Mouse (Mus musculus) forebrain, embryonic 16.5 days (tissue): ENCODE data around the gene Ogg1. TPM values are rescaled to one million over a fixed set of nuclear protein-coding genes. Genes with fewer than 3 reads are reported as not detected.

Experiments used
- ATAC-seq: fragments of 200-750 bp; cut with Nextera tagmentation; 2 replicates; pipeline ENCODE4 v1.8.0; 2017; ENCODE audit warnings: mild to moderate bottlenecking, moderate library complexity
- H3K27ac ChIP-seq: fragments of 300-500 bp; sonication (generic); 2 replicates; pipeline ENCODE4 v1.5.1; 2014; ENCODE audit warnings: low read length, control low read depth
- H3K27me3 ChIP-seq: fragments of 300-500 bp; sonication (generic); replicated peaks from 2 replicates; pipeline ENCODE4 v1.6.1; 2014; ENCODE audit warnings: low read length; ENCODE audit not compliant: control insufficient read depth, insufficient read depth
- H3K36me3 ChIP-seq: fragments of 300-500 bp; sonication (generic); 2 replicates; pipeline ENCODE4 v1.6.1; 2014; ENCODE audit not compliant: control insufficient read depth, insufficient read depth
- H3K4me1 ChIP-seq: fragments of 300-500 bp; sonication (generic); replicated peaks from 2 replicates; pipeline ENCODE4 v1.6.1; 2014; ENCODE audit warnings: low read length; ENCODE audit not compliant: control insufficient read depth, insufficient read depth
- H3K4me2 ChIP-seq: fragments of 300-500 bp; sonication (generic); 2 replicates; pipeline ENCODE4 v1.6.1; 2014; ENCODE audit warnings: mild to moderate bottlenecking, low read length, control low read depth
- H3K4me3 ChIP-seq: fragments of 300-500 bp; sonication (generic); replicated peaks from 2 replicates; pipeline ENCODE4 v1.5.1; 2014; ENCODE audit warnings: mild to moderate bottlenecking, low read length, control low read depth
- H3K9ac ChIP-seq: fragments of 300-500 bp; sonication (generic); replicated peaks from 2 replicates; pipeline ENCODE4 v1.6.1; 2014; ENCODE audit warnings: low read depth, low read length, control low read depth
- H3K9me3 ChIP-seq: fragments of 300-500 bp; sonication (generic); 2 replicates; pipeline ENCODE4 v1.6.1; 2016; ENCODE audit warnings: low read length; ENCODE audit not compliant: control insufficient read depth
- WGBS: fragments of 180-500 bp; shearing (Covaris S2); extraction: QIAGEN DNeasy Blood & Tissue Kit; methylation state at CpG from one replicate; pipeline ENCODE4 v1.1.7; 2014; 5-methylcytosine and 5-hydroxymethylcytosine counted together
- polyA plus RNA-seq: library from polyadenylated mRNA; unstranded; fragments of >200 nt; fragmentation: Nextera tagmentation; extraction: Ambion mirVana; gene quantifications from 2 replicates; pipeline ENCODE4 v1.2.1, GENCODE M21; 2015

The Ogg1 gene
- polyA plus RNA-seq, 1 experiment from 2014 or later = 11.9 TPM

DNA sequence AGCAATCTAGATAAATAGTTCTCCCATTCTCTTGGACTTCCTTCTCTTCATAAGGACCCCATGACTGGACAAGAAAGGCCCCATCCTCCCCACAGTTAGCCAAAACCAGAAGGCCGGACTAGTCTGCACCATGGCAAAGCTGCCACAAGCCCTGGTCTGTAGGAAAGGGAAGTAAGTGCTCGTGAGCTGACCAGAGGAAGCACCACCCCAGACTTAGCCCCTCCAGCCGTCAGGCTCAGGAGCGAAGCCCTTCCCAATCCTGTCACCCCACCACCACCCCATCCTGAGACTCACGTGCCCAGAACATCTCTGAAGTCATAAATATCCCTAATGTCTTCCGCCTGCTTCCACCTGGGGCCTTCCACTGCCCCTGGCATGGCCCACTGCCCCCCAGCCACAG is 14.8 kb downstream of the Ogg1 start:
- no peaks in the 10 kb centered on the region for H3K36me3 ChIP-seq
- peaks cover 16% of the 10 kb centered on the region for H3K4me1 ChIP-seq
- H3K9ac ChIP-seq = 0 out of 2 replicates have a peak overlapping the region, but pooled peaks have one; percentile 6
- H3K4me3 ChIP-seq = no peak overlapping the region; the same call in 1 of the 2 replicates
- 90% methylated on average over 6 of the region's 6 CpGs for WGBS
- H3K4me2 ChIP-seq = peak overlapping the region; percentile 29
- no peak for ATAC-seq
- H3K27ac ChIP-seq = no peak overlapping the region
- H3K9me3 ChIP-seq = no peaks in the 10 kb centered on the region
- no peaks in the 10 kb centered on the region for H3K27me3 ChIP-seq

GRCm38 (mm10) chr6:113342297-113342696 is 15.5 kb downstream of the Ogg1 start:
- WGBS = 60% methylated on average over 3 of the region's 7 CpGs
- peak overlapping the region; percentile 18 for H3K4me3 ChIP-seq
- peak overlapping the region; percentile 7; the same call in 1 of the 2 replicates for H3K27ac ChIP-seq
- H3K9ac ChIP-seq = no peak overlapping the region
- ATAC-seq = no peak
- H3K27me3 ChIP-seq = no peaks in the 10 kb centered on the region
- H3K4me2 ChIP-seq = peak overlapping the region; percentile 84
- peaks cover 16% of the 10 kb centered on the region for H3K4me1 ChIP-seq
- no peaks in the 10 kb centered on the region for H3K36me3 ChIP-seq
- no peaks in the 10 kb centered on the region for H3K9me3 ChIP-seq

DNA sequence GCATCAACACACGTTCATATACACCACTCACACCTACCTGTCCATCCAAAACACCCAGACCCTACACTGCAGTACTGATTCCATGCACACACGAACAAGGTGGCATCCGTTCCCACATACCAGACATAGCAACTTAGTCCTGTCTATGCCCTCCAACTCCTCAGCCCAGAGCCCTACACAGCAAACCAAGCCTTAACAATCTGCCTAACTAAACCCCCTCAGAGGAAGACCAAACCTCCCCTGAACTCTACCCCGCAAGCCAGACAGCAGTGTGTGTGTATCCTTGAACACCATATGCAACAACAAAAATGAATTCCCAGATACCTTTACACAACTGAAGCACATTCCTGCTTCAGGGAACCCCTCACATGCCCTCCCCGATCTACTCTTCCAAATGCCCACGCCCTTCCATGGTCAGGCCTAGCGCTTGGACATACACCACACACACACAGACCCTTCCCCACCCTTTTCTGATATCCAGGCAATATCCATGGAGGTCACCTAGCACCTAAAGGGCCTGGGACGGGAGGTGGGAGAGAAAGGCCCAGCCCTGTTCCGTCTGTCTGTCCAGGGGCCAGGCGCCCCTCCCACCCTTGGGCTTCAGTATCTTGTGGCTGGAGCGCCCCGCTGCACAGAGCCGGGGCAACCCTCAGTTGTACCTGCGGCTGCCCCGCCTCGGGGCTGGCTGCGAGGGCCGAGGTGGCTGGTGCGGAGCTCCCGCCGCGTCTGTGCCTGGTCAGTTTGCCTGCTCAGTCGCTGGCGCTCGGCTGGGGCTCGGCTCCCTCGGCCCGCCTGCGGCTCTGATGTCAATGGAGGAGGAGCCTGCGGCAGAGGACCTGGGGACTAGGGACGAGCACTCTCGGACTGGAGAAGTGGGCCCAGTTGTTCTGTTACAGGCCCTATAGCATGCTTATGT is 16.7 kb downstream of the Ogg1 start, which contains the start of gene Camk1:
Camk1 (minus strand) TSS at position 808 of the 916 bp plus-strand sequence.
- H3K27me3 ChIP-seq = no peaks in the 10 kb centered on the region
- peak within 1 kb of the TSS; percentile 61 for H3K4me3 ChIP-seq
- H3K9me3 ChIP-seq = no peaks in the 10 kb centered on the region
- no peak within 1 kb of the TSS for H3K27ac ChIP-seq
- peak within 1 kb of the TSS; percentile 84 for H3K9ac ChIP-seq
- WGBS = 21% methylated on average over 23 of the region's 32 CpGs
- peak within 1 kb of the TSS; percentile 84 for H3K4me2 ChIP-seq
- H3K4me1 ChIP-seq = peaks cover 16% of the 10 kb centered on the region
- H3K36me3 ChIP-seq = no peaks in the 10 kb centered on the region
- ATAC-seq = peak; percentile 85

DNA sequence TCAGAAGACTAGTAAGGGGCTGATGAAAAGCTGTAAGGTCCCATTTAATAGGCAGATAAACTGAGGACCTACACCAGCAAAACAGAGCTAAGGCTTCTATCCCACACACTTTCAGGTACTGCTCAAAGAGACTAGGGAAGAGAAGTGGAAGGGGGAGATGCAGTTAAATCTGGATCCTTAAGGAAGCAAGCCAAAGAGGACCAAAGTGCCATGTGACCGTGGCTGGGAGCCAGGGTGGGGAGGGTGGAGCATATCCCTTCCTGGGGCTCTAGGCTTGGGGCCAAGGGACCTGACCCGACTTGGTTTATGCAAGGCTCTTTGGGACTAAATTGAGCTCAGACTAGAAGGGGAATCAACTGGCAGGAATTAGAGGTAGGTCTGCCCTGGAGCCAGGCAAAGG is 17.5 kb downstream of the Ogg1 start:
- no peak overlapping the region for H3K9ac ChIP-seq
- no peak overlapping the region for H3K27ac ChIP-seq
- H3K4me2 ChIP-seq = peak overlapping the region; percentile 84
- H3K4me3 ChIP-seq = no peak overlapping the region
- H3K27me3 ChIP-seq = no peaks in the 10 kb centered on the region
- H3K4me1 ChIP-seq = peaks cover 16% of the 10 kb centered on the region
- H3K9me3 ChIP-seq = no peaks in the 10 kb centered on the region
- WGBS = 35% methylated on average over 2 of the region's 2 CpGs
- ATAC-seq = no peak
- no peaks in the 10 kb centered on the region for H3K36me3 ChIP-seq

- Histone ChIP-seq H3K27me3 (no peaks in the 10 kb centered on the region), H3K9ac (no peak overlapping the region), H3K4me2 (no peak overlapping the region), H3K4me3 (no peak overlapping the region), H3K9me3 (no peaks in the 10 kb centered on the region), H3K36me3 (no peaks in the 10 kb centered on the region), H3K27ac (no peak overlapping the region), H3K4me1 (peaks cover 14% of the 10 kb centered on the region)
- WGBS = 81% methylated on average over 4 of the region's 4 CpGs
- ATAC-seq = no peak
Observed at GRCm38 (mm10) chr6:113346897-113347296, 20.1 kb downstream of the Ogg1 start.

DNA sequence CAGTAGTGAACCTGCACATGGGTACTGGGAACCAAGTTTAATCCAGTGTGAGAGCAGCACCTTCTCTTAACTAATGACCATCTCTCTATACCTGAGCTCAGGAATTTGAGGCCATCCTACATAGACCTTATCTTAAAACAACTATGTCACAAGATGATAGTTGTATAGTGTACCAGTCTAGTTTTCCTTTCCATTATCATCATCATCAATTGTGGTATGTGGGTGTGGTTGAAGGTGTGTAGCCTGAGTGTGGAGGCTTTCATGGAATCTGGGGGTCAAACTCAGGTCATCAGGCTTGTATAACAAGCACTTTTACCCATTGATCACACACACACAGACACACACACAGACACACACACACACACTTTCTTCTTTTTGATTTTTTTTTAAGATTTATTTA is 23.8 kb downstream of the Ogg1 start:
- Histone ChIP-seq H3K9me3 (no peaks in the 10 kb centered on the region), H3K4me3 (no peak overlapping the region), H3K9ac (no peak overlapping the region), H3K27me3 (no peaks in the 10 kb centered on the region), H3K4me1 (no peaks in the 10 kb centered on the region), H3K36me3 (no peaks in the 10 kb centered on the region), H3K4me2 (no peak overlapping the region), H3K27ac (no peak overlapping the region)
- ATAC-seq = no peak

DNA sequence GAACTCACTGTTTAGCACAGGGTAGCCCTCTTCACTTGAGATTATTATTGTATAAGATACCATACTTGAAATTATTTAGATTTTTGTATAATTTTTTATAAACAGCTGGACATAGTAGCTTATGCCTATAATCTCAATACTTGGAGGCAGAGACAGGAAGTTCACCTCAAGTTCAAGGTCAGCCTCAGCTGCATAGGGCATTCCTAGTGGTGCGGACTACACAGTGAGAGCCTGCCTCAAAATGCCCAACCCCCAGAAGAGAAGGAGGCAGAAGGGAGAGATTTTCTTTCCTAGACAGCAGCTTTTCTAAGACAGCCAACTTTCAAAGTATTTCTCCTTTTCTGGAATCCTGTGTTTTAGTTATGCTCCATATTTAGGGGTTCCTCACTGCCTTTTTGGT is 24.4 kb downstream of the Ogg1 start:
- ATAC-seq = no peak
- Histone ChIP-seq H3K27ac (no peak overlapping the region), H3K27me3 (no peaks in the 10 kb centered on the region), H3K9me3 (no peaks in the 10 kb centered on the region), H3K4me2 (no peak overlapping the region), H3K9ac (no peak overlapping the region), H3K36me3 (no peaks in the 10 kb centered on the region), H3K4me1 (no peaks in the 10 kb centered on the region), H3K4me3 (no peak overlapping the region)
- WGBS = 95% methylated on average over 1 of the region's 1 CpGs

- no peaks in the 10 kb centered on the region for H3K4me1 ChIP-seq
- H3K27ac ChIP-seq = no peak overlapping the region
- no peak for ATAC-seq
- no peaks in the 10 kb centered on the region for H3K36me3 ChIP-seq
- no peak overlapping the region for H3K4me2 ChIP-seq
- H3K9ac ChIP-seq = no peak overlapping the region
- H3K4me3 ChIP-seq = no peak overlapping the region
- H3K9me3 ChIP-seq = no peaks in the 10 kb centered on the region
- H3K27me3 ChIP-seq = no peaks in the 10 kb centered on the region
- 64% methylated on average over 10 of the region's 10 CpGs for WGBS
Observed at GRCm38 (mm10) chr6:113351653-113352052, 24.9 kb downstream of the Ogg1 start.

GRCm38 (mm10) chr6:113352820-113353219 is 26.0 kb downstream of the Ogg1 start:
- Histone ChIP-seq H3K27ac (no peak overlapping the region), H3K4me3 (no peak overlapping the region), H3K4me1 (no peaks in the 10 kb centered on the region), H3K9ac (no peak overlapping the region), H3K36me3 (no peaks in the 10 kb centered on the region), H3K27me3 (no peaks in the 10 kb centered on the region), H3K4me2 (no peak overlapping the region), H3K9me3 (no peaks in the 10 kb centered on the region)
- no peak for ATAC-seq
- WGBS = 84% methylated on average over 3 of the region's 3 CpGs
